Mouse (Mus musculus): ENCODE results near the gene Pxmp4.

The Pxmp4 gene

DNA sequence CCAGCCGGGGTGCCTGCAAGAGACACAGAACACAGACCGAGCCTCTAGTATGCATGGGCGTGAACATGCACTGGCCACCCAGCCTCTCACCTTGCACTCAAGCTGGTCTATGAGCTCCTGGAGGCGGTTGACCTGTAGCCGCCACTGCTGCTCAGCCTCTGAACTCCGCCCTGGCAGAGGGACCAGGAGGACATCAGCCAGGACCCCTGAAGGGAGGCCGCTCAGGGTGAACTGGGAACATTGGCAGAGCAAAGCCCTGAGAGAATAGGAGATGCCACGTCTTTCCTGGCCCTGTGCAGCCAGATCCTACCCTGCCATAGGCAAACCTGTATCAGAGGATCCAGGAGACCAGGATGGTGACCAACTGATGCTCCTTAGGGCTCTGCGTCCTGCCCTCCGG, 56.8 kb downstream of the Pxmp4 start, which contains the start of gene 1700003F12Rik:
Gene 1700003F12Rik, plus strand, starts transcription at position 375 of the 400 bp plus-strand sequence.
- DNase-seq (ENCODE audit: low spot score in 2 of 2) = no peak

DNA sequence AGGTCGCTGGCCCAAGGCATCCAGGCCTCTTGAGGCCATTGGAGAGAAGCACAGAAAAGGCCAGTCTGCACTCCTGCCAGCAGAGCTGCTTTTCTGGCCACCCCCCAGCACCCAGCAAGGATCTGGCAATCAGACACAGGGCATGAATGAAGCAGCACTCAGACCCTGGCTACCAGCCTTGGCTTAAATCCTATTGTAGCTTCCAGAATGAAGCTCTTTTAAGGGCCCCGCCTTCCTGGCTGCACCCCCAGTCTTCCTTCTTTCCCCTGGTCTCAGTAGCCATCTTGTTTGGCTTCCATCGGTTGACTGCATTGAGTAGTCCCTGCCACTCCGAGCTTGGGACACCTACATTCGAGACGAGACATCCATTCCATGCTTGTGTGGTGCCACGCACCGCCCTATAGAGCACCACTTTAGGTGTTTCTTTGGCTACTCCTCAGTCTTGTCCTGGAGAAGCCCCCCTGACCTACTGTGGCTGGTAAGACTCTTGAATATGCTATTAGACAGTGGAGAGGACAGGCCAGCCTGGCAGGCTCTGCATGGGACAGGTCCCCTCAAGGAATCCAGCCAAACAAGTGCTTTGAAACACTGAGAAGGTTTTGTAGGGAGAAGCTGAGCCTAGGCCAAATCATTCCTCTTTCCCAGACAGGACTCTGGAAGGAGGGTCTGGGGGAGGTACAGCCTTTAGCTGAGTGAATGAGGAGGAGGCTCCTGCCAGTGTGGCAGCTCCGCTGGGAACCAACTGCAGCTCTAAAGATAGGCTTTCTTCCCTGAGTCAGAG, 59.8 kb downstream of the Pxmp4 start:
- peak in 1 of 2 experiments; percentile 74 for DNase-seq (ENCODE audit: low spot score in 2 of 2)

DNA sequence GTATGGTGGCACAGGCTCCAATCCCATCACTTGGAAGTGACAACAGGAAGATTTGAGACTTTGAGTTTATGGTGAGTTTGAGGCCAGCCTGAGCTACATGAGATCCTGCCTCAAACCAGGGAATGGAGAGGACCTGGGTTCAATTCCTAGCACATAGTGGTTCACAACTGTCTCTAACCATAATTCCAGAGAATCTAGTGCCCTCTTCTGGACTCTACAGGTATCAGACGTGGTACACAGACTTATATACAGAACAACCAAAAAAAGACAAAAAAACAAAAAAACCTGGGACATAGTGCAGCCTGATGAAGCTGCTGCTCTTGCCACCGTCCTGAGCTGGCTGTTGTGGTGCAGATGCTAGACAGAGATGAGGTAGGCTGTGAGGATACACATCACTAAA, 61.9 kb downstream of the Pxmp4 start:
- DNase-seq (ENCODE audit: low spot score in 2 of 2) = no peak

DNA sequence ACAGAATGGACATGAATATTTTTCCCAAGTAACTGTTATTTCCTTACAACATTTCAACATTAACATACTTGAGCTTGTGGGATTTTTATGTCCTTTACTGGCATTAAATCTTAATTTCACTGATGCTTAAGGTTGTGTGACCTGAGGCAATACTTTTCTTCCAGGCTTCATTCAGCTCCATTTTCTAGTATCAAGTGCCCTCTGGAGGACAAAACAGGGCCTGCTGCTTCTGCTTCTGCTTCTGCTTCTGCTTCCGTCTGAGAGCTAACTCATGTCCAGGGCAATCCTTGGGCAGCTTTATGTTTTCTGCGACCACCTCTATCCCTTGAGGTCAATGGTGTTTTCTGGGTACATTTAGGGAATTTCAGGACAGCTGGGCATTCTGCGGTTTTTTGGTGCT, 63.8 kb downstream of the Pxmp4 start:
- no peak for DNase-seq (ENCODE audit: low spot score in 2 of 2)

DNA sequence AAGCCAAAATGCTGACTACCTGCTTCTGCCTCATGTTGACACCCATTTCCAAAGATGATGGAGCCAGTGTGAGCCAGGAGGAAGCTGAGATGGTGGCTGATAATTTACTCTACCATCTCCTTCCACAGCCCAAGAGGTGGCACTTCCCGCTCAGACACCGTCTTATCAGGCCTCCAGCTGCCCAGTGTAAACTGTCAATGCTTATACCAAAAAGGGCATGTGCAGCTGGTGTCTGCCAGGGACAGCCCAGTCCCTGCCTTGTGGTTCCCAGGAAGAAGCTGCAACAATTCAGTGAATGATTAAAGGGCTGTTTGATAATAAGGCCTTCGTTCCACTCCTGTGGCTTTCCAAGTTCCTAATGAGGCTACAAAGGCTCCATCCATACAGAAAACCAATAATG, 64.8 kb downstream of the Pxmp4 start:
- DNase-seq (ENCODE audit: low spot score in 2 of 2) = no peak

DNA sequence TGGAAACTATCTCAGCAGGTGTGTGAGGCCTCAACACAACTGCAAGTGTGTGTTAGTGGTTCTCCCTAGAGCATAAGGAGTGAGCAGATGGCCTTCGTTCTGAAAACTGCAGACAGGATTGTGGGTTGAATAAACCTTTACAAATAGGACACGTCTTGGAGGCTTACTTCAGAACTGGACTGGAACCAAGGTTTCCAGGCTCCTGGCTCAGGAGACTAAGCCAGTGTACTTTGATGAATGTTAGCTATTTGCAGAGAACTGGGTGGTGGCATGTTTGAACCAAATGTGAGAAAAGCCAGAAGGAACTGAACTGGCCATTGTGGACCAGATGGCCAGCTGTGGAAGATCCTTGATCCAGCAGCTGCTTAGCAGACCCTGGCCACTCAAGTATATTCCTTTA, 65.2 kb downstream of the Pxmp4 start:
- DNase-seq (ENCODE audit: low spot score in 2 of 2) = no peak
